Mouse (Mus musculus) embryo, embryonic 11 days (tissue): ENCODE data around the gene Mynn.

Source experiments
- DNase-seq: peaks from one replicate; pipeline ENCODE4 v3.0.0-alpha.2; 2015

Gene Mynn

GRCm38 (mm10) chr3:30646761-30647160, 44.9 kb downstream of the Mynn start:
- DNase-seq, result no peak

GRCm38 (mm10) chr3:30647440-30648090, 45.7 kb downstream of the Mynn start, which contains the start of gene Lrrc34:
TSS of gene Lrrc34 (minus strand) at chr3:30647869.
- DNase-seq, result peak; percentile 91

- DNase-seq, result no peak
Observed at GRCm38 (mm10) chr3:30648466-30648865, 46.6 kb downstream of the Mynn start.

GRCm38 (mm10) chr3:30650062-30650841, 48.4 kb downstream of the Mynn start:
- DNase-seq, result peak; percentile 56

GRCm38 (mm10) chr3:30655937-30656336, 54.1 kb downstream of the Mynn start:
- no peak for DNase-seq

GRCm38 (mm10) chr3:30658486-30658885, 56.6 kb downstream of the Mynn start:
- no peak for DNase-seq
